Mouse (Mus musculus): ENCODE measurements around the gene Cd209c. TPM values are rescaled to one million over a fixed set of nuclear protein-coding genes. Genes with fewer than 3 reads are reported as not detected.

The Cd209c gene
- 2.2 TPM for polyA plus RNA-seq (2014; fragmentation: Illumina TruSeq; extraction: RNeasy Lipid Tissue Mini Kit (QIAGEN cat#74804); ENCODE audit: low replicate concordance)

GRCm38 (mm10) chr8:3954646-3955045 lies at the start of gene Cd209c:
Cd209c (minus strand) TSS chr8:3954746.

DNA sequence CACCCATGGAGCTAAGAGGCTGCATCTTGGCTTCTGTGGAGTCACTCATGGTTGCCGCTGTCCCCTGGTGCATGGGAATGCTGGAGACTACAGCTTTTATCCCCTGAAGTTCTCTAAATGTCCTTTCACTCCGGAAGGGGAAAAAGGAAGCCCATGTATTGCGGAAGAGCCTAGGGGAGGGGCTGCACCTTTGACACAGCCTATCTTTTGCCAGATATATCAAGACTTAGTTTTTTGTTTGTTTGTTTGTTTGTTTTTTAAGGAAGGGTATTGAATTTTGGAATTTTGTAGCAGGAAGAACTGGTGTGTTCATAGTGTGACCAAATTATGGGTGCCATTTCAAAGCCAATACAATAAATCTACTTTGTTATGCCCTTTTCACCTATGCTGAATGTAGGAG lies 27.8 kb downstream of the Cd209c start, which contains the start of gene Cd209b:
Gene Cd209b, minus strand, starts transcription at position 101 of the 400 bp plus-strand sequence.

Other genes with a start within 250 kb of the Cd209c start
- not detected for gene Clec4g, start 234.1 kb downstream of the Cd209c start, polyA plus RNA-seq (2014; fragmentation: Illumina TruSeq; extraction: RNeasy Lipid Tissue Mini Kit (QIAGEN cat#74804); ENCODE audit: low replicate concordance)
- 15.9 TPM for gene Cd209a, start 205.8 kb downstream of the Cd209c start, polyA plus RNA-seq (2014; fragmentation: Illumina TruSeq; extraction: RNeasy Lipid Tissue Mini Kit (QIAGEN cat#74804); ENCODE audit: low replicate concordance)
- 0.37 TPM for gene Cd209e, start 100.4 kb downstream of the Cd209c start, polyA plus RNA-seq (2014; fragmentation: Illumina TruSeq; extraction: RNeasy Lipid Tissue Mini Kit (QIAGEN cat#74804); ENCODE audit: low replicate concordance)
- gene Cd209d, start 76.2 kb downstream of the Cd209c start, polyA plus RNA-seq (2014; fragmentation: Illumina TruSeq; extraction: RNeasy Lipid Tissue Mini Kit (QIAGEN cat#74804); ENCODE audit: low replicate concordance), result not detected
- 5.9 TPM for gene Cd209b, start 27.9 kb downstream of the Cd209c start, polyA plus RNA-seq (2014; fragmentation: Illumina TruSeq; extraction: RNeasy Lipid Tissue Mini Kit (QIAGEN cat#74804); ENCODE audit: low replicate concordance)
- gene Cd209f, start 151.1 kb upstream of the Cd209c start, polyA plus RNA-seq (2014; fragmentation: Illumina TruSeq; extraction: RNeasy Lipid Tissue Mini Kit (QIAGEN cat#74804); ENCODE audit: low replicate concordance), result not detected
- gene Cd209g, start 179.4 kb upstream of the Cd209c start, polyA plus RNA-seq (2014; fragmentation: Illumina TruSeq; extraction: RNeasy Lipid Tissue Mini Kit (QIAGEN cat#74804); ENCODE audit: low replicate concordance), result not detected
- gene Evi5l, start 211.8 kb upstream of the Cd209c start, polyA plus RNA-seq (2014; fragmentation: Illumina TruSeq; extraction: RNeasy Lipid Tissue Mini Kit (QIAGEN cat#74804); ENCODE audit: low replicate concordance), result 0.30 TPM

Data from small intestine, adult 10 weeks (tissue).